Mouse (Mus musculus): ENCODE data around the gene Smagp.

DNA sequence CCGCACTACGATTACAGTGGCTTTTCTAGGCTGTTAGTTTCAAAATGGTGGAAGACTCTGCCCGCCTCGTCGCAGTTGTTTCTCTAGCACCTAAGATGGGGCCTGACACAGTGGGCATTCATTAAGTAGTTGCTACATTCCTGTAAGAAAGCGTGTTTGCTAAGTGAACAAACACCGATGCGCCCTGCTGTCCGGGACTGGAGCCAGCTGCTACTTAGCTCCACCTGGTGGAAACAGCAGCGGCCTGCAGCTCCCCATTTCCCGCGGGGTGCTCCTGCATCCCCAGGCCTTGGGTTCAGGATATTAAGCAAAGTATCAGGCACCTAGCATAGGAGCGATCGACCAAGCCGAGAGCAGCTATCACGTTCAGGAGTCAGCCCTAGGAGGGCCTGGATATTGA is 23.2 kb downstream of the Smagp start:
- peak; percentile 86 for TF ChIP-seq CTCF (IDR thresholded peaks at IDR 0.05; ENCODE audit: extremely low read depth, insufficient read length, insufficient replicate concordance, low read depth, low read length)
- no peak for TF ChIP-seq POLR2A (IDR thresholded peaks at IDR 0.05; ENCODE audit: low read depth, low read length)

All from small intestine, adult 2 months (tissue).